Mouse (Mus musculus) gastrocnemius, adult 2 months (tissue): ENCODE results near the gene M1ap. TPM values are rescaled to one million over a fixed set of nuclear protein-coding genes. Genes with fewer than 3 reads are reported as not detected.

Experiments
- DNase-seq: peaks from one replicate; pipeline ENCODE4 v3.0.0; 2022
- H3K27ac ChIP-seq: fragments of 200-600 bp; 2 replicates; pipeline ENCODE4 v1.8.1; 2022; ENCODE audit warnings: mild to moderate bottlenecking
- H3K4me3 ChIP-seq: fragments of 200-600 bp; 2 replicates; pipeline ENCODE4 v1.8.1; 2022; ENCODE audit warnings: mild to moderate bottlenecking, moderate library complexity
- CTCF ChIP-seq: fragments of 200-600 bp; IDR thresholded peaks from 2 replicates; pipeline ENCODE4 v1.8.1; 2022; ENCODE audit warnings: antibody characterized with exemption, mild to moderate bottlenecking, moderate library complexity
- intact Hi-C: fragments of 180-260 bp; cut with DNase I; formaldehyde crosslinking; loops from one replicate; pipeline ENCODE4 v1.15.1; 2025
- microRNA-seq: library from miRNA; unstranded; fragments of <30 nt; microRNA quantifications from one replicate; pipeline ENCODE4 v1.2.0, GENCODE M21; 2021
- total RNA-seq, 2 experiments: library from RNA; stranded (reverse); gene quantifications; 2 replicates each; pipeline ENCODE4 v1.2.3; 2021

The M1ap gene
- total RNA-seq, 2 experiments from 2014 or later = 0.45 TPM; not detected in 1

DNA sequence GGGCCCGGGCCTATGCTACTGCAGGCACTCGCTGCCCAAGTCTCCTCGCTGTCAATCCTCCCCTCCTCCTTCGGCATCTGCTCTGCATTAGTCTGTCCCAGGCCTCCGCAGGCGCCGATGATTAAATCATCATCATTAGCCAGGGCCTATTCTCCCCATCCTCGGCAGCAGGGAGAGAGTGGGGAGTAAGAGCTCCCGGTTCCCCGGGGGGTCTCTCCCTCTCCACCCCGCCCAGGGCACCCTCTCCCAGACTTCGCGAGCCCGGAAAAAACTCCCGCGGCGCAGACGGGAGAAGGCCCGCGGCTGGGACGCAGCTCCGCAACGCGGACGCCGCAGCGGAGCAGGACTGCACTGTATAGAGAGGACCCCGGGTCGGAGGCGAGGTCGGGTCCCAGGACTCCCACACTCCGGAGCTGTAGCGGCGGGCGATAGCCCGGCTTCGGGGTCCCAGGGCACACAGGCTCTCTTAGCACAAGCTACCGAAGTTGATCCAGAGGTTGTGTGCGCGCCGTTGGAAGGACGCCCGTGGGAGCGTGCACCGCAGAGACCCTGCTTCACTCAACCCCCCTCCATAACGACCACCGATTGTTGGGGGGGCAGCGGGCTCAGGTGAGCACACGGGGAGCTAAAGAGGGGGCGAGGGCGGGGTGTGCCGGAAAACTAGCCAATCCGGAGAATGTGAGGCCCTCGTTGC, 131.1 kb downstream of the M1ap start, which contains the start of gene Pcgf1:
TSS of gene Pcgf1 (plus strand) at position 240 of the 694 bp plus-strand sequence.
- peak within 1 kb of the TSS; percentile 88 for H3K4me3 ChIP-seq
- intact Hi-C loops = loop anchor here (1.0 to 2.0 kb wide), 2 partner anchors 23 to 80 kb away; partner anchors contain the start of genes Aup1 and Htra2
- DNase-seq = no peak
- no peak for TF ChIP-seq CTCF
- peak within 1 kb of the TSS; percentile 99 for H3K27ac ChIP-seq

DNA sequence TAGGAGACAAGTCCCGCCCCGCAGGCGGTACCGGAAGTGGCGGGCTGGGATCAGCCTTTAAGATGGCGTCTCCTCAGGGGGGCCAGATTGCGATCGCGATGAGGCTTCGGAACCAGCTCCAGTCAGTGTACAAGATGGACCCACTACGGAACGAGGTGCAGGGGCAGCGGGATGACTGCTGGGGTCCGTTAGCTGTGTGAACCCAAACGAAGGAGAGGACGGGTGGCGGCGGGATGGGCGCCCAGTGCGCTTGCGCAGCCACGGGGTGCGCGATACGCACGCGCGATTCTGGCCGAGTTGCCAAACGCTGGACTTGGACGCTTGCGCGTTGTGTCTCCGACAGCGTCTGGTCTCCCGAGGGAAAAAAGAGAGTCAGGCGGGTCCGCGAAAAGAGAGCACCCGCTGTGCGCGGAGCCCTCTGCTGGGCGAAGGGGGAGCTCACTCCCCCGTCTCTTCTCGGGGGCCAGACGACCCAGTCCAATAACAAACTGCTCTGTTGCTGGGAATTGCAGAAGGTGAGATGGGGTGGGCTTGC, 131.7 kb downstream of the M1ap start:
- intact Hi-C loops = loop anchor here (1.0 kb wide), 1 partner anchor 81 kb away; no protein-coding TSS in a partner anchor
- peak; percentile 100 for DNase-seq
- H3K4me3 ChIP-seq = peak overlapping the region; percentile 88
- TF ChIP-seq CTCF = peak; percentile 72
- H3K27ac ChIP-seq = peak overlapping the region; percentile 99

Small RNAs within 50 kb of the gene (microRNA-seq; reads per million reads assigned to microRNA genes)
- not detected for gene Mir7040

Other genes starting within 250 kb of the M1ap start
- gene Pole4, start 241.5 kb upstream of the M1ap start, total RNA-seq = 10 to 100 TPM; 16.7 to 18.4 TPM
- 100 to 1,000 TPM; 243 to 313 TPM for gene Hk2, start 172.4 kb upstream of the M1ap start, total RNA-seq
- under 1 TPM in 1 of 2 experiments, not detected in 1; 0.05 TPM for gene Sema4f, start 7.1 kb upstream of the M1ap start, total RNA-seq
- gene Dok1, start 86.6 kb downstream of the M1ap start, total RNA-seq = 1 to 10 TPM; 1.3 to 4.1 TPM
- 1 to 10 TPM; 2.1 to 3.5 TPM for gene Loxl3, start 87.3 kb downstream of the M1ap start, total RNA-seq
- 100 to 1,000 TPM in 1 of 2 experiments, 10 to 100 TPM in 1; 94.5 to 101 TPM for gene Aup1, start 107.6 kb downstream of the M1ap start, total RNA-seq
- gene Htra2, start 108.4 kb downstream of the M1ap start, total RNA-seq = 10 to 100 TPM; 14.1 to 21.5 TPM
- 1 to 10 TPM in 1 of 2 experiments, under 1 TPM in 1; 0.20 to 1.1 TPM for gene Dqx1, start 110.9 kb downstream of the M1ap start, total RNA-seq
- not detected for gene Tlx2, start 123.4 kb downstream of the M1ap start, total RNA-seq
- gene Pcgf1, start 131.0 kb downstream of the M1ap start, total RNA-seq = 1 to 10 TPM; 8.2 to 8.7 TPM
- gene Lbx2, start 139.5 kb downstream of the M1ap start, total RNA-seq = under 1 TPM in 1 of 2 experiments, not detected in 1; 0.31 TPM
- under 1 TPM; 0.61 to 0.70 TPM for gene Ccdc142, start 154.7 kb downstream of the M1ap start, total RNA-seq
- 1 to 10 TPM; 1.0 to 1.2 TPM for gene Gm42688, start 154.7 kb downstream of the M1ap start, total RNA-seq
- 100 to 1,000 TPM in 1 of 2 experiments, 10 to 100 TPM in 1; 94.7 to 121 TPM for gene Mrpl53, start 162.1 kb downstream of the M1ap start, total RNA-seq
- gene Mogs, start 168.6 kb downstream of the M1ap start, total RNA-seq = 1 to 10 TPM; 4.7 to 6.6 TPM
- gene Wbp1, start 174.7 kb downstream of the M1ap start, total RNA-seq = 10 to 100 TPM; 43.3 to 45.6 TPM
- 10 to 100 TPM; 13.7 to 16.3 TPM for gene Ino80b, start 178.5 kb downstream of the M1ap start, total RNA-seq
- gene Rtkn, start 188.6 kb downstream of the M1ap start, total RNA-seq = 10 to 100 TPM; 12.2 to 15.3 TPM
- gene Wdr54, start 209.5 kb downstream of the M1ap start, total RNA-seq = 1 to 10 TPM in 1 of 2 experiments, under 1 TPM in 1; 0.84 to 1.1 TPM
- under 1 TPM in 1 of 2 experiments, not detected in 1; 0.11 TPM for gene 1700003E16Rik, start 209.5 kb downstream of the M1ap start, total RNA-seq
- gene Dctn1, start 219.0 kb downstream of the M1ap start, total RNA-seq = 100 to 1,000 TPM; 129 to 139 TPM